Mouse (Mus musculus): Measurements from ENCODE around the gene Vmn2r120. TPM values are rescaled to one million over a fixed set of nuclear protein-coding genes. Genes with fewer than 3 reads are reported as not detected.

The Vmn2r120 gene
- not detected in 2 replicates for total RNA-seq (2023)

GRCm38 (mm10) chr17:57545405-57545804, at the start of gene Vmn2r120:
Gene Vmn2r120 (minus strand): TSS chr17:57545505.

Other genes starting within 250 kb of the Vmn2r120 start
- gene Adgre1, start 186.8 kb downstream of the Vmn2r120 start, total RNA-seq (2023): 24.0 TPM in 2 replicates
- gene Gm21834, start 196.7 kb upstream of the Vmn2r120 start, total RNA-seq (2023): not detected in 2 replicates
- gene Cntnap5c, start 224.1 kb upstream of the Vmn2r120 start, total RNA-seq (2023): not detected in 2 replicates